Mouse (Mus musculus): ENCODE results near the gene Fbxl17.

GRCm38 (mm10) chr17:63086526-63086925, 413.3 kb downstream of the Fbxl17 start:
- TF ChIP-seq CTCF (IDR thresholded peaks at IDR 0.05; ENCODE audit: low read depth), result no peak
- no peak for TF ChIP-seq EP300 (IDR thresholded peaks at IDR 0.05; ENCODE audit: low read depth)
